Mouse (Mus musculus): ENCODE results near the gene Phldb2.

The Phldb2 gene

GRCm38 (mm10) chr16:45945649-45946048 lies 7.7 kb downstream of the Phldb2 start:
- DNase-seq, result no peak

DNA sequence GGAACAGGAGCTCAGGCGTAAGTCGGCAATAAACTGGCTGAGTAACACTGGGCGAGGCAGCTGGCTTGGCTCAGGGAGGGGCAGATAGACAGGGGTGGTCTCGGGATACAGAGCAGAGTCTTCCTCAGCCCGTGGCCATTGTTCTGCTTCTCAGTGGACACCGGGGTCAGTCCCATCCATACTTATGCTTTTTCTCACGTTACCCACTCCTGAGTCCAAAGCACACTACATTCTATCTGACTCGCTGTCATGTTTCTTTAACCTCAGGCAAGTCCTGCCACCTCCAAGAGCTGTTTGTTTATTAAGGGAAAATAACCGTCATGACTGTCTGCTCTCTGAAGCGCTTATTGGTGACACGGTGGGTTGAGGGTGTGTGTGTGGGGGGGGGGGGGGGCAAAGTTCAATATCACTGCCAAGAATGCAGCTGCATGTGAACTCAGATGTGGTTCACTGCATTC lies 8.2 kb downstream of the Phldb2 start:
- DNase-seq, result peak; percentile 80

GRCm38 (mm10) chr16:45942169-45942891 lies 11.1 kb downstream of the Phldb2 start:
- DNase-seq, result no peak

GRCm38 (mm10) chr16:45940701-45941100 lies 12.7 kb downstream of the Phldb2 start:
- DNase-seq, result no peak

- no peak for DNase-seq
Observed at GRCm38 (mm10) chr16:45939436-45939835, 14.0 kb downstream of the Phldb2 start.

DNA sequence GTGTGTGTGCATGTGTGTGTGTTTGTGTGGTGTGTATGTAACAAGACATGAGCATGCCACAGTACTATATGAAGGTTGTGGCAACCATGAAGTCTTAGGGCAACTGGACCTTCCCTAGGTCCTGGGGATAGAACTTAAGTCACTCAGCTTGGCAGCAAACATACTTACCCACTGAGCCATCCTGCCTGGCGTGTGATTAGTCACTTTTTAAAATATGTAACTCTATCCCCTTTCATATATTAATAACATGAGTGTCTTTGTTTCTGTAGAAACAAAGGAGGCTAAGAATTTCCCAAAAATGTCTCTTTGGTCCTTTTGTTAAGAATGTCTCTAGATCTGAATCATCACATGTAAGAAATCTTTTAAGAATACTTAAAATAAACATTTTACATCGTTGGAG lies 16.0 kb downstream of the Phldb2 start:
- DNase-seq, result no peak

DNA sequence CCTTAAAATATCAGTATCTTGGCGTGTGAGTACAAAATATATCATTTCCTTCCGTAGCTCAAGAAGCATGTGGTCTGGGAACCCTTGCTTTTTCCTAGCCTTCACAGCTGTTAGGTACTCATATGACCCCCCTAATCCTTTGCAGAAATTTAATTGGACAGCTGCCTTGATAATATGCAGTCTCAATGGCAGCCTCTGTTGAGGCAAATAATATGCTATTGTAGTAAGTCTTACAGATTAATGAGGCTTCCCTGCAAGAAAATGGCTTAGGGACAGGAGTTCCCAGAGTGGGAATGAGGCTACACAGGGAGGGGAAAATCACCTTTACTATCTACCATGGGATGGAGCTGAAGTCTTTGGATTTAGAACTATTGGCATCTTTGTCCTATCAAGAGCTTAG lies 16.9 kb downstream of the Phldb2 start:
- no peak for DNase-seq

- no peak for DNase-seq
Observed at GRCm38 (mm10) chr16:45935956-45936483, 17.4 kb downstream of the Phldb2 start.

DNA sequence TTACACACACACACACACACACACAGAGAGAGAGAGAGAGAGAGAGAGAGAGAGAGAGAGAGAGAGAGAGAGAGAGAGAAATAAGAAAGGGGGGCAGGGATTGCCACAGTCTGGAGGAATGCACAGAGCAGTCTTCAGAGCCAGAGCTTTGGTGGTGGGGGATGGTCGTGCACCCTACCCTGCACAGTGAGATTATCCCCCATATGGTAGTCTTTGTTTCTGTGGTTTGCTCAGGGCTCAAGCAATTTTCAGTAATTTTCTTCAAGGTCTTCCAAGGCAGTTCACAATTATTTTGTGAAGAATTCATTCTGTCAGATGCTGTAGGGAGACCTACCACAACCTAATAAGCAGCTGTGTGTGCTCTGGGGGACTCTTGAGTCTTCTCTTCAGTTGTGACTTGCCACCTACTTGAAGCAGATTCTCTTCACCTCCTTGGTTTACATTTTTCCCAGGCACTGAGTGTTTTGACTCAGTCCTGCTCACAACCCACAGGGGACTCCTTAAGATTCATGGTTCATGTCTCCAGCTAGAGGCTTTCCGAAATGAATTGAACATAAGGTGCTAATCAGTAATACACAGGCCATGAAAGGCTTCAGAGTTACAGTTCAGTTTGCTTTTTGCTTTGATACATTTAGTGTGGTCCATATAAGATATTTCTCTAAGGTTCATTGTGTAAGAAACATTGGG lies 18.5 kb downstream of the Phldb2 start:
- DNase-seq, result no peak

GRCm38 (mm10) chr16:45930308-45930707 lies 23.1 kb downstream of the Phldb2 start:
- DNase-seq, result no peak

GRCm38 (mm10) chr16:45928090-45928489 lies 25.3 kb downstream of the Phldb2 start:
- no peak for DNase-seq

DNA sequence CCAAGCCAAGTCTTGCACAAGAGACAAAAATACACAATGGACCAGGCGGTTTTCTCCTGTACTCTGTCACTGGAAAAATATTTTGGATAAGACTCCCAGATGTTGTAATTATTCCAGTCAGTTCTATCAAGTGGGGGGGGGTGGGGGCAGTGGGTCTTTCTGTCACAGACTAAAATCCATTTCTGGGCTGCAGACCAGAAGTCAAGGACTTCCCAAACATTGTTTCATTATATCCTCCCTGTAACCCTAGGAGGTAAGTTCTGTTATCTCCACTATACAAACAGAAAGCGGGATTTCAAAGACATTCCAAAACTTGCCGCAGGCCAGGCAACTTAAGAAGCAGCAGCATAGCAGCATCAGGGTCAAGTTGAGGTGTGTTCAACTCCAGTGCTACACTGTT lies 25.8 kb downstream of the Phldb2 start:
- no peak for DNase-seq

- peak; percentile 79 for DNase-seq
Observed at GRCm38 (mm10) chr16:45926875-45927274, 26.5 kb downstream of the Phldb2 start.

GRCm38 (mm10) chr16:45923731-45924424 lies 29.5 kb downstream of the Phldb2 start:
- no peak for DNase-seq

DNA sequence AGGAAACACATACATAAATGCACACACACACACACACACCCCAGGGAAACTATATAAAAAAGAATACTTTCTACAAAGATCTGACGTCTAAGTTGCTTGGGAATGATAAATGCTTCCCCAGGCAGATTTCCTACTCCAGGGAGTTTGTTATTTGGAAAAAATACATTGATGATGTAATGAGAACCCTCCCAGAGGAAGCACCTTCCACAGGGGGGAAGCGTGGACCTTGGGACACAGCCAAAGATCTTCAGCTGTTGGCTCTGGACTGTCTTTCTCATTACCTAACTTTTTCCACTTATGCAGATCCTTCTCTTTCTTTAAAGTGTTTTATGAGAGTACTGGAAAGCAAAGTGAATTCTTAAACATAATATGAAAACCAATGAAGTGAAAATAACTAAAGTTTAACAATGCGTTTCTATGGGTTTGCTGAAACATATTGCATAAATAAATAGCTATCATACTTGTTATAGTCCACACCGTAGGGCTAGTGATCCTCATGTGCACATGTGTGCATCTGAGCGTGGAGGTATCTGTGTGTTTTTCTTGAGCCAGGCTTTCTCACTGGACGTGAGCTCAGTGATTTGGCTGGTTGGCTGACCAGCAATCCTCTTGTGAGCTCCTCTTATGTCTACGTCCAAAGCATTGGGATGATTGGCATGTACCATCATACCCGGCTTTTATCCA lies 30.7 kb downstream of the Phldb2 start:
- peak; percentile 61 for DNase-seq

- no peak for DNase-seq
Observed at GRCm38 (mm10) chr16:45919572-45919971, 33.8 kb downstream of the Phldb2 start.

DNA sequence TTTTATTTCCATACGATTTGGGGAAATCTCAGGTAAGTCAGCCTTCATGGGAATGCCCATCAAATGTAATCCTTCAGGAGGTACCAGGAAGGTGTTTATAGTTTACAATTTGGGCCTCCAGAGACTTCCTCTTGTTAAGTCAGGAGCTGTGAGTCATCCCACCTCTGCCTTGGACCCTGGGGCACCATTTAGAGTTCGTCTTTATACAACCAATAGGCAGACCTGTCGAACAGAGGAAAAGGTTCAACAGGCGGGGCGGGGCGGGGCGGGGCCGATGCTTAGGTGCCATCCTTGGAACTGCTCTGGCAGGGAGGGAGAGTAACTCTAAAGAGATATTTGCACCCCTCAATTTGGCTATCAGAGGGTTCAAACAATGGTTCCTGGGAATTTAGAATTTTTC lies 49.8 kb downstream of the Phldb2 start:
- no peak for DNase-seq

DNA sequence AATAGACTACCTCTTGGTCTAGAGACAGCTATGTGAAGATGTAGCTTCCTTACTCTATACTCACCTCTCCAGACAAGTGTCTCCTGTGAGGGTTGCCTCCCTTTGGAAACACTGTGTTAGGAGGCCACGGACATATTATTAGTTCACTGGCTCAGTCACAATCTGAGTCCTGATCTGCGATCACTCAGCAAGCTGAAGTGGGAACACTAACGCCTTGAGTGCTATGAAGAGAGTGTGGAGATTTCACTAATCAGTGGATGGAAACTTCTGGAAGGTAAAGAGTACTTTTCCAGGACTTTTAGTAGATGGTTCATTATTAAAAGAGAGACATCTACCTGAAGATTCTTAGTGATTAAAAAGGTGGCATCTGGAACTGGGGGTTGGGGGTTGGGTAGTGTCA lies 54.9 kb downstream of the Phldb2 start:
- no peak for DNase-seq

DNA sequence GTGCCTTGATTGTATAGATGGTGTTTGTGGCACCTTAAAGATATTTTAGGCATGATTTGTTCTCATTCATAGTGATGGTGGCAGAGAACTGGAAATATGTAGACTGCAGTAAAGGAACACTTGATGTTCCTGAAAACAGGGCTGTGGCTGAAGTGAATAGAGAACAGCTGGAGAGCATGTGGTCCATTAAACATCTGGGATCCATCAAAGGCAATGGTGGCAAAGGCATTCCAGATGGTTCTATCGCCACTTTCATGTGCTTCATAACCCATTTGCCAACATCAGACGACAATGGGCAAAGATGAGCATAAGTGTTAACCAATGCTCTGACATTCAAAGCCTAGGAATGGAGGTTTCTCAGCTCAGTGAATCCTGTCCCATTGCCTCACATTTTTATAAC lies 56.8 kb downstream of the Phldb2 start:
- DNase-seq, result no peak

DNA sequence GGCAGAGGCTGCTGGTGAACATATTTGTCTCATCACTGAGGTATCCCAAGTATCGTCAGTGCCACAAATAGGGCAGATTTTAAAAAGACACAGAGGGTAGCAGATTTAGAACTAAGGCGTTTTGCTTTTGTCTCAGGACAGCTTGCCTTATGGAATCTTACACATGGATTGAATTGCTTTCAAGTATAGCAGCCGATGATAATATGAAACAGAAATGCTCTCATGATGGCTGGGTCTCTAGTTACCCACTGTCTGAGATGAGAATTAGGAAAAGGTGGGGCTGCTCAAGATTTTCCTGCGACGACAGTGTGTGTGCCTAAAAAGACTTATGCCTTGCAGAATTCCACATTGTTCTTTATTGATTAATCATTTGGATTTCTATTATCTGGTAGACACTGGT lies 58.4 kb downstream of the Phldb2 start:
- no peak for DNase-seq

GRCm38 (mm10) chr16:45893796-45894195 lies 59.6 kb downstream of the Phldb2 start:
- peak; percentile 94 for DNase-seq

- peak; percentile 77 for DNase-seq
Observed at GRCm38 (mm10) chr16:45892928-45893327, 60.5 kb downstream of the Phldb2 start.

All from kidney, adult 9 months (tissue).